Mouse (Mus musculus): ENCODE data around the gene Ei24.
A peak's percentile ranks its signal among the peaks of the same experiment; 100 is the strongest.

Ei24 gene

DNA sequence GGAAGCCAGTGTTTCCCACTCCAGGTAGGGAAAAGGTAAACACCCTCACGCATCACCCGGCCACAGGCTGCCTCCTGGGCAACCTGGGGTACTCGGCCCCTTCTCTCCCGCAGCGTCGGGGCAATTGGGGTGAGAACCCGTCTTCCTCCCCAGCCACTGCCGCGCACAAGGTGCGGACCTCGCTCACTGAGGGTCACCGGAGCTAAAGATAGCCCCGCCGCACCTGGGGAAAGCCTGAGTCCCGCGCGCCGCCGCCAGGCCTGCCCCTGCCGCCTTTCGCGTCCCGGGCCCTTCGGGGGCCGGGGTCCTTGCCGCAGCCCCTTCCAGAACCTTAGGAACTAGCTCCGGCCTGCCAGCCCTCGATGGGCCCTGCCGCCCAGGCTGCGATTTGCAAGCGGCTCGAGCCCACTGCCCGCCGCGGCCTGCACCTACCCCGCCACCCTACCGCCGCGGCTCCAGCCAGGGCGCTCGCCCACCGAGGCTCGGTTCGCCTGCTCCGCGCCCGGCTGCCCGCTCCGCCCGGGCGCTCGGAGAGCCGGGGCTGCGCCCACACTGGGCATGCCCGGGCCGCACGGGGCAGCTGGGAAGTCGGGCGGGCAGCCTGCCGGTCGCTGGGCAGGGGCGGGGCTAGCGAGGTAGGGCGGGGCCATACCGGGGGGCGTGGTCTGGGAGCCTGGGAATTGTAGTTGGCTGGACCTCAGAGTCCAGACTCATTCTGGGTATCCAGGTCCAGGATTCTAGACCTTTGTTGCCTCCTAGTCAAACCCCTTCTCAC lies at the start of gene Ei24:
Gene Ei24 (minus strand): TSS at position 613 of the 775 bp plus-strand sequence.
- peak; percentile 77 to 88 for DNase-seq (ENCODE audit: low spot score in 2 of 2)

- DNase-seq (ENCODE audit: low spot score in 2 of 2) = no peak
Measured at GRCm38 (mm10) chr9:36846346-36846745, 49.2 kb upstream of the Ei24 start.

- DNase-seq (ENCODE audit: low spot score in 2 of 2) = no peak
Measured at GRCm38 (mm10) chr9:36833914-36834313, 36.7 kb upstream of the Ei24 start.

GRCm38 (mm10) chr9:36833043-36833881 lies 36.1 kb upstream of the Ei24 start:
- peak; percentile 30 to 43 for DNase-seq (ENCODE audit: low spot score in 2 of 2)

DNA sequence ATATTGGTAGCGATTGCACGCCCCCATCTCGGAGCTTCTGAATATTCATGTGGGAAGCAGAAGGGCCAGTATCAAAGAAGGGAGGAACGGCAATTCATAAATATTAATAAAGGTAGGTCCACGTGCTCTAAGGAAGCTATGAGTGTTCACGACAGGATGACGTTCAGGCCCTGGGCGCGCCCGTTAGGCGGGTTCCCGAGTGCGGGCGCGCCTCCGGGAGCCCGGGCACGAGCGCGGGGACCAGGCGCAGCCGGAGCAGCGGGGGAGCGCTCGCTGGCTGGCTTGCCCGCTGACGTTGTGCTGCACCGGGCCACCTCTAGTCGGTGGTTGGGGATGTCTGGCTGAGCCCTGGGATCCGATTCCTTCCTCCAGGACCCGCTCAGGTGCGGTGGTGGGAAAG lies 35.3 kb upstream of the Ei24 start:
- DNase-seq (ENCODE audit: low spot score in 2 of 2) = peak; percentile 87 to 88

DNA sequence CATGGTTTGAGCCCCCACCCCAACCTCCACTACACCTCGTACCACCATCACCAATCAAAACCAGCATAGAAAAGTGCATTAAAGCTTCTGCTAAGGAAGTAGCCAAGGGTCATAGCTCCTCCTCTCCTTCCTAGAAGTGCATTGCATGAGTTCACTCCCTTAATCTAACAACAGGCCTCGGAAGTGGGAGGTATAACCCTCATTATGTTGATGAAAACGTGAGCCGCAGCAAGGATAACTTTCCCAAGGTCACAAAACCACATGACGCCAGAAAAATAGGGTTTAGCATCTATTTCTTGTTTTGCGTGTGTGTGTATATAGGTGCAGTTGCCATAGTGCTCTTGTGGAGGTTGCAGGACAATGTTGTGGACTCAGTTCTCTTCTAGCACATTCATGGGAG lies 34.2 kb upstream of the Ei24 start:
- no peak for DNase-seq (ENCODE audit: low spot score in 2 of 2)

- no peak for DNase-seq (ENCODE audit: low spot score in 2 of 2)
Measured at GRCm38 (mm10) chr9:36826612-36827363, 29.6 kb upstream of the Ei24 start.

GRCm38 (mm10) chr9:36822024-36822423 lies 24.8 kb upstream of the Ei24 start:
- DNase-seq (ENCODE audit: low spot score in 2 of 2) = no peak

GRCm38 (mm10) chr9:36821644-36822000 lies 24.4 kb upstream of the Ei24 start, which contains the start of gene Fez1:
Gene Fez1, plus strand, starts transcription at chr9:36821864.
- DNase-seq (ENCODE audit: low spot score in 2 of 2) = peak; percentile 90 to 92

- peak in 1 of 2 experiments; percentile 47 for DNase-seq (ENCODE audit: low spot score in 2 of 2)
Measured at GRCm38 (mm10) chr9:36820969-36821643, 23.9 kb upstream of the Ei24 start.

GRCm38 (mm10) chr9:36818905-36819304 lies 21.7 kb upstream of the Ei24 start:
- no peak for DNase-seq (ENCODE audit: low spot score in 2 of 2)

- no peak for DNase-seq (ENCODE audit: low spot score in 2 of 2)
Measured at GRCm38 (mm10) chr9:36814486-36814885, 17.3 kb upstream of the Ei24 start.

GRCm38 (mm10) chr9:36808126-36808785 lies 11.1 kb upstream of the Ei24 start:
- no peak for DNase-seq (ENCODE audit: low spot score in 2 of 2)

GRCm38 (mm10) chr9:36805256-36805975 lies 8.2 kb upstream of the Ei24 start:
- no peak for DNase-seq (ENCODE audit: low spot score in 2 of 2)

- DNase-seq (ENCODE audit: low spot score in 2 of 2) = no peak
Measured at GRCm38 (mm10) chr9:36803926-36804325, 6.7 kb upstream of the Ei24 start.

DNA sequence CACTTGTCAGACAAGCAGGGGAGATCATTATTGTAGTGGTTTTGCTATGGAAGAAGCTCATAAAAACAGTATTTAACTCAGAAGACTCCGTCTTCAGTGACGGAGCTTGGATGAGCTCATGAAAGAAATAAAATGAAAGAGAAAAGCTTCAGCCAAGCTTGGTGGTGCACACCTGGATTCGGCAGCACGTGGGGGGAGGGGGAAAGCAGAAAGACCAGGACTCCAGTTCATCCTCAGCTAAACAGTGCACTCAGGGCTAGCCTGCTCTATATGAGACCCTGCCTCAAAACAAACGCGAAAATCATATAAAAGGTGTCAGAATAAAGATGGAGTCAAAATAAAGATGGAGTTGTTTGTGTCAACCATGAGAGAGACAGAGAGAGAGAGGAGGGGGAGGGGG lies 6.2 kb upstream of the Ei24 start:
- no peak for DNase-seq (ENCODE audit: low spot score in 2 of 2)

DNA sequence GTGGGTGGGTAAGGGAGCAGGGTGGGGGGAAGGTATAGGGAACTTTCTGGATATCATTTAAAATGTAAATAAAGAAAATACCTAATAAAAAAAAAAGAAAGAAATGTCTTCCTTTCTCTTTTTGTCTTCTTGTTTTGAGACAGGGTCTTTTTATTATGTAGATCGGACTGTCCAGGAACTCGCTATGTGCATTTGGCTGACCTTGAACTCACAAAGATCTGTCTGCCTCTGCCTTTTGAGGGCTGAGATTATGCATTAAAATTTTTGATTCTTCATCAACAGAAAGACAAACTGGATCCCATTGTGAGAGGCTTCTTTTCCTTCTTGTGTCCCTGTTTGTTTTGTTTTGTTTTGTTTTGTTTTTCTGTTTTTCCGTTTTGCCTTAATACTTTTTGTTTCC lies 5.8 kb upstream of the Ei24 start:
- DNase-seq (ENCODE audit: low spot score in 2 of 2) = no peak

DNA sequence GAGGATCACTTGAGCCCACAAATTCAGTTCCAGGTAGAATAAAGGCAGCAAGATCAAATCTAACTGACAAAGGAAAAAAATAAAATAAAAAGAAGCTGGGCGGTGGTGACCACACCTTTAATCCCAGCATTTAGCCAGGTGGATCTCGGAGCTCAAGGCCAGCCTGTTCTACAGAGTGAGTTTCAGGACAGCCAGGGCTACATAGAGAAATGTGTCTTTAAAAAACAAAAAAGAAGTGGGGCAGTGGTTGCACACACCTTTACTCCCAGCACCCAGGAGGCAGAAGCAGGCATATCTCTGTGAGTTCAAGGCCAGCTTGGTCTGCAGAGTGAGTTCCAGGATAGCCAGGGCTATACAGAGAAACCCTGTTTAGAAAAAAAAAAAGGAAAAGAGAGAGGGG lies 4.8 kb upstream of the Ei24 start:
- DNase-seq (ENCODE audit: low spot score in 2 of 2) = no peak

DNA sequence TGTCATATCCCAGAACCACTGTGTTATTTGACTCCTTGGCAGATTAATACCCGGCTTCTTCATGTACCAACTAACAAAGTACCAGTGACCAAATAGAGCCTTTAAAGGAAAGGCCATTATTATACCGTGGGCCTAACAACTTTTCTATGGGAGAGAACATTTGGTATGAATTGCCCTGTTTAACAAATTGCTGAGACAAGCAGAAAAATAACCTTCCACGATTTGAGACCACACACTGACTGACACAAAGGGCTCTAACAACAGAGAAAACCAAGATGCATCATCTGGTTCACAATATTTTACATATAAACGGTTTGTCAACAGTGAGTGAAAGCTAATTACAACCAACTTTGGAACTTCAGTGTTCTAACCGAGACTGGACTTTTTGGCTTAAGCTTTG lies 969 bp downstream of the Ei24 start:
- DNase-seq (ENCODE audit: low spot score in 2 of 2) = no peak

- no peak for DNase-seq (ENCODE audit: low spot score in 2 of 2)
Measured at GRCm38 (mm10) chr9:36795556-36795955, 1.6 kb downstream of the Ei24 start.
